Mouse (Mus musculus): ENCODE data around the gene Cgnl1.

- TF ChIP-seq EP300 (IDR thresholded peaks at IDR 0.05; ENCODE audit: low read depth) (no peak), CTCF (IDR thresholded peaks at IDR 0.05; ENCODE audit: low read depth) (no peak)
Observed at GRCm38 (mm10) chr9:71726121-71726520, 45.3 kb downstream of the Cgnl1 start.

All from liver, postnatal 0 days (tissue).